Mouse (Mus musculus) liver, embryonic 13.5 days (tissue): ENCODE results near the gene Nav2. TPM values are rescaled to one million over a fixed set of nuclear protein-coding genes. Genes with fewer than 3 reads are reported as not detected.

Experiments
- ATAC-seq: fragments of 200-750 bp; cut with Nextera tagmentation; 2 replicates; pipeline ENCODE4 v1.8.0; 2017; ENCODE audit warnings: low read depth, mild to moderate bottlenecking, moderate number of reproducible peaks, moderate library complexity
- DNase-seq: peaks from one replicate; pipeline ENCODE4 v3.0.0; 2022
- H3K27ac ChIP-seq: fragments of 300-500 bp; sonication (generic); 2 replicates; pipeline ENCODE4 v1.5.1; 2015; ENCODE audit warnings: moderate library complexity, mild to moderate bottlenecking, inconsistent platforms
- H3K27me3 ChIP-seq: fragments of 300-500 bp; sonication (generic); 2 replicates; pipeline ENCODE4 v1.6.1; 2015; ENCODE audit warnings: mild to moderate bottlenecking, inconsistent platforms
- H3K36me3 ChIP-seq: fragments of 300-500 bp; sonication (generic); 2 replicates; pipeline ENCODE4 v1.6.1; 2015; ENCODE audit warnings: mild to moderate bottlenecking, inconsistent platforms
- H3K4me1 ChIP-seq: fragments of 300-500 bp; sonication (generic); replicated peaks from 2 replicates; pipeline ENCODE4 v1.6.1; 2015; ENCODE audit warnings: inconsistent platforms
- H3K4me2 ChIP-seq: fragments of 300-500 bp; sonication (generic); 2 replicates; pipeline ENCODE4 v1.6.1; 2015; ENCODE audit warnings: inconsistent platforms, mild to moderate bottlenecking, moderate library complexity
- H3K4me3 ChIP-seq: fragments of 300-500 bp; sonication (generic); replicated peaks from 2 replicates; pipeline ENCODE4 v1.5.1; 2015; ENCODE audit warnings: mild to moderate bottlenecking, inconsistent platforms
- H3K9ac ChIP-seq: fragments of 300-500 bp; sonication (generic); 2 replicates; pipeline ENCODE4 v1.6.1; 2015; ENCODE audit warnings: mild to moderate bottlenecking, inconsistent platforms
- H3K9me3 ChIP-seq: fragments of 300-500 bp; sonication (generic); replicated peaks from 2 replicates; pipeline ENCODE4 v1.6.1; 2016; ENCODE audit warnings: inconsistent platforms
- WGBS: fragments of 180-500 bp; shearing (Covaris S2); methylation state at CpG from one replicate; pipeline ENCODE4 v1.1.7; 2015; ENCODE audit not compliant: insufficient replicate concordance; 5-methylcytosine and 5-hydroxymethylcytosine counted together
- polyA plus RNA-seq: library from polyadenylated mRNA; unstranded; fragments of >200 nt; fragmentation: Nextera tagmentation; extraction: Ambion mirVana; gene quantifications from 2 replicates; pipeline ENCODE4 v1.2.1, GENCODE M21; 2015

Nav2 gene
- polyA plus RNA-seq, 1 experiment from 2014 or later = 1.8 TPM

DNA sequence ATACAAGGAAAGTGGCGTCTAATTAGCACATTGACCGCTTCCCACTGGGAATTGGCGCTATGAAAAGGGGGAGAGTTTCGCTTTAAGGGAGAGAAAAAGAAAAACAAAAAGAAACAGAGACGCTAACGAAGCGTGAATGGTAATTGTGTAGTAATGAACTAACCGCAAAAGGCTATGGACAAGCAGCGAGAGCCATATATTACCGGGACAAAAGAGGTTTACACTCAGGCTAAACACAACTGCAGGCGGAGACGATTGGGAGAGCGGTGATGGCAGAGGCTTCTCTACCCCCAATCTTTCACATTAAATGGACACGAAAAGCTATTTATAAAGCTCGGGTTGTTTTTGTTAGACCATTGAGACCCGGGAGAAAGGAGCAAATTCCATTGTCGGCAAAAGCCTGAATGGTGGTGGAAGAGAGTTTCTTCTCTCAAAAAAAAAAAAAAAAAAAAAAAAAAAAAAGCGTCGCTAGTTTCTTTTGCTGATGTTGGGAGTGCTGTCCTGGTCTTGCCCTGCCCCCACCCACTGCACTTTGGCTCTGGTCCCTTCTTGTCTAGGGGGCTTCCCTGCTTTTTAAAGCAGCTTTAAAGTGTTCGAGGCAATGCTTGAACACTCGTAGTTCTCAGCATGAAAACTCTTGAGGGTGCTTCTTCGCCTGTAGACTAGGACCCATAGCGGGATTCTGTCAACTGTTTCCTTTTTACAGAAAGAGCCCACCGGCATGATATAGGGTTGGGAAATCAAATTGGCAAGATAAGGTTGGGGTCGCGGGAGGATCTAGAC lies 726.0 kb downstream of the Nav2 start:
- Histone ChIP-seq H3K27me3 (peaks cover 95% of the 10 kb centered on the region), H3K4me2 (peak overlapping the region; percentile 55), H3K9me3 (no peaks in the 10 kb centered on the region), H3K9ac (no peak overlapping the region), H3K4me1 (0 out of 2 replicates have a peak, but pooled peaks cover 7% of the 10 kb centered on the region), H3K27ac (no peak overlapping the region), H3K36me3 (no peaks in the 10 kb centered on the region), H3K4me3 (peak overlapping the region; percentile 38)
- 2% methylated on average over 26 of the region's 26 CpGs for WGBS
- ATAC-seq = no peak
- no peak for DNase-seq

- no peaks in the 10 kb centered on the region for H3K36me3 ChIP-seq
- H3K4me1 ChIP-seq = 0 out of 2 replicates have a peak, but pooled peaks cover 7% of the 10 kb centered on the region
- DNase-seq (no peak), ATAC-seq (no peak)
- 0 out of 2 replicates have a peak overlapping the region, but pooled peaks have one; percentile 38 for H3K4me3 ChIP-seq
- H3K9ac ChIP-seq = no peak overlapping the region
- H3K9me3 ChIP-seq = no peaks in the 10 kb centered on the region
- H3K4me2 ChIP-seq = peak overlapping the region; percentile 55; the same call in 1 of the 2 replicates
- H3K27me3 ChIP-seq = peaks cover 100% of the 10 kb centered on the region
- no peak overlapping the region for H3K27ac ChIP-seq
- WGBS = 2% methylated on average over 35 of the region's 35 CpGs
These were observed 726.6 kb downstream of the Nav2 start for GRCm38 (mm10) chr7:49635074-49635621.

GRCm38 (mm10) chr7:49635971-49636370 lies 727.5 kb downstream of the Nav2 start:
- ATAC-seq (no peak), DNase-seq (no peak)
- H3K27ac ChIP-seq = no peak overlapping the region
- peaks cover 100% of the 10 kb centered on the region for H3K27me3 ChIP-seq
- no peak overlapping the region for H3K4me2 ChIP-seq
- H3K9ac ChIP-seq = no peak overlapping the region
- no peak overlapping the region for H3K4me3 ChIP-seq
- 0 out of 2 replicates have a peak, but pooled peaks cover 7% of the 10 kb centered on the region for H3K4me1 ChIP-seq
- WGBS = 3% methylated on average over 22 of the region's 22 CpGs
- no peaks in the 10 kb centered on the region for H3K9me3 ChIP-seq
- no peaks in the 10 kb centered on the region for H3K36me3 ChIP-seq

GRCm38 (mm10) chr7:49636491-49637115 lies 728.1 kb downstream of the Nav2 start, which contains the start of gene Dbx1:
Gene Dbx1 (minus strand): TSS chr7:49636849.
- no peak within 1 kb of the TSS for H3K4me3 ChIP-seq
- WGBS = 3% methylated on average over 33 of the region's 33 CpGs
- no peak for ATAC-seq
- H3K9ac ChIP-seq = no peak within 1 kb of the TSS
- DNase-seq = no peak
- peaks cover 99% of the 10 kb centered on the region for H3K27me3 ChIP-seq
- H3K4me1 ChIP-seq = 0 out of 2 replicates have a peak, but pooled peaks cover 7% of the 10 kb centered on the region
- H3K9me3 ChIP-seq = no peaks in the 10 kb centered on the region
- H3K4me2 ChIP-seq = no peak within 1 kb of the TSS
- H3K27ac ChIP-seq = no peak within 1 kb of the TSS
- H3K36me3 ChIP-seq = no peaks in the 10 kb centered on the region

DNA sequence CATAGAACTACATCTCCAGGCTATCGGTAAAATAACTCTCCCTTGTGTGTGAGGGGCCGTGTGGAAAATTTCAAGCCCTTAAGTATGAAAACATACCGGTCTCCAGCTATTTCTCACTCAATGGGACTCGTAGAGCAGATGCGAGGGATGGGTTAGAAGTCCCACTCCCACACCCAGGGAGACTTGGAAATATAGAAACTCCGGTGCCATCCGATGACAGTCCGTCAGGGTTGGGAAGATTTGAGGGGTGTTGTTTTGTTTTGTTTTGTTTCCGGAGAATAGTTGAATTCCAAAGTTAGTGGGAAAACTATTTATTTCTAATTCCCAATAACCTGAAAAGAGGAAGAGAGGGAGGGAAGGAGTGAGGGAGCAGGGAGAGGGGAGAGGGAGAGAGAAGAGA lies 728.8 kb downstream of the Nav2 start:
- no peak overlapping the region for H3K4me3 ChIP-seq
- no peak overlapping the region for H3K4me2 ChIP-seq
- 4% methylated on average over 9 of the region's 9 CpGs for WGBS
- peaks cover 99% of the 10 kb centered on the region for H3K27me3 ChIP-seq
- DNase-seq = no peak
- H3K36me3 ChIP-seq = no peaks in the 10 kb centered on the region
- H3K9me3 ChIP-seq = no peaks in the 10 kb centered on the region
- H3K27ac ChIP-seq = no peak overlapping the region
- ATAC-seq = no peak
- H3K4me1 ChIP-seq = 0 out of 2 replicates have a peak, but pooled peaks cover 7% of the 10 kb centered on the region
- H3K9ac ChIP-seq = no peak overlapping the region

- no peak overlapping the region for H3K27ac ChIP-seq
- no peak for ATAC-seq
- H3K27me3 ChIP-seq = peaks cover 93% of the 10 kb centered on the region
- H3K9me3 ChIP-seq = no peaks in the 10 kb centered on the region
- no peak for DNase-seq
- H3K4me3 ChIP-seq = no peak overlapping the region
- no peak overlapping the region for H3K4me2 ChIP-seq
- no peaks in the 10 kb centered on the region for H3K36me3 ChIP-seq
- 0 out of 2 replicates have a peak, but pooled peaks cover 7% of the 10 kb centered on the region for H3K4me1 ChIP-seq
- 2% methylated on average over 21 of the region's 21 CpGs for WGBS
- H3K9ac ChIP-seq = no peak overlapping the region
These were observed 729.5 kb downstream of the Nav2 start for GRCm38 (mm10) chr7:49637851-49638663.

GRCm38 (mm10) chr7:49638941-49639776 lies 730.6 kb downstream of the Nav2 start:
- WGBS = 4% methylated on average over 35 of the region's 35 CpGs
- Histone ChIP-seq H3K27me3 (peaks cover 82% of the 10 kb centered on the region), H3K36me3 (no peaks in the 10 kb centered on the region), H3K4me1 (no peaks in the 10 kb centered on the region), H3K9me3 (no peaks in the 10 kb centered on the region), H3K4me2 (peak overlapping the region; percentile 19; the same call in 1 of the 2 replicates), H3K4me3 (0 out of 2 replicates have a peak overlapping the region, but pooled peaks have one; percentile 4), H3K27ac (no peak overlapping the region), H3K9ac (no peak overlapping the region)
- DNase-seq = no peak
- no peak for ATAC-seq

DNA sequence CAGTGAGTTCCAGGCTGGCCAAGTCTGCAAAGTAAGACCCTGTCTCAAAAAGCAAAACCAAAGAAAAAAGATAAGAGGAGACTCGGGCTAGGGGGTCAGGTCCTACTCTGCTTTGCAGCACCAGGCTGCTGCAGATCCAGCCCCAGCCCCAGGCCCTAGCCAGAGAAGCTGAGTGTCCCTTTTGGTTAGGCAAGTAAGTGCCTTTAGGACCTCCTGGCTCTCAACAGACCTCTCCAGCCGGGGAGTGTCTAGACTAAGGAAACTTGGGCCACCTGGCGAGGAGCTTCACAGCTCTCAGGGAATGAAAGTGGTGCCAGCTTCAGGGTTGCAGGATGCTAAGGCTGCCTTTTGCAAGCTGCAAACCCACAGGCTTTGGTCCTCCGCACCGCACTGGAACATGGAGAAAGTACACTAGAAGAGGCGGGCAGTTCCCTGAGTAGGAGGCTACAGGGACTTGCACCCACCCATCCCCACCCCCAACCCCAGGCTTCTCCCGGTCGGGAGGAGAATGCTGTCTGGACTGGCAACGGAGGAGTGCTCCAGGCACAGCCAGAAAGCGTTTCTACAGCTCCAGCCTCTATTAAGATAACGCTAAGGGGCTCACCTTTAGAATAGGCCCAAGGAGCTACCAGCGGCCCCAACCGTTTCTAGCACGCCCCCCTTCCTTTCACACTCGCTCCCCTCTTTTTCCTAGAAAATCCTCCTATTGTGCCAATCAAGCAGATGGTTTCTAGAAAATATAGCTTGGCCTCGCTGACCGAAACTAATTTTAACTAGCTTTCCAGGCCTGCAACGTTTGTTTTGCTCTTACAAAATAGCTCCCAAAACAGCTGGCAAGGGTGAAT lies 731.6 kb downstream of the Nav2 start:
- no peaks in the 10 kb centered on the region for H3K36me3 ChIP-seq
- H3K4me3 ChIP-seq = no peak overlapping the region
- 23% methylated on average over 18 of the region's 18 CpGs for WGBS
- ATAC-seq (no peak), DNase-seq (no peak)
- no peak overlapping the region for H3K27ac ChIP-seq
- no peaks in the 10 kb centered on the region for H3K4me1 ChIP-seq
- no peaks in the 10 kb centered on the region for H3K9me3 ChIP-seq
- peaks cover 73% of the 10 kb centered on the region for H3K27me3 ChIP-seq
- no peak overlapping the region for H3K9ac ChIP-seq
- H3K4me2 ChIP-seq = no peak overlapping the region

DNA sequence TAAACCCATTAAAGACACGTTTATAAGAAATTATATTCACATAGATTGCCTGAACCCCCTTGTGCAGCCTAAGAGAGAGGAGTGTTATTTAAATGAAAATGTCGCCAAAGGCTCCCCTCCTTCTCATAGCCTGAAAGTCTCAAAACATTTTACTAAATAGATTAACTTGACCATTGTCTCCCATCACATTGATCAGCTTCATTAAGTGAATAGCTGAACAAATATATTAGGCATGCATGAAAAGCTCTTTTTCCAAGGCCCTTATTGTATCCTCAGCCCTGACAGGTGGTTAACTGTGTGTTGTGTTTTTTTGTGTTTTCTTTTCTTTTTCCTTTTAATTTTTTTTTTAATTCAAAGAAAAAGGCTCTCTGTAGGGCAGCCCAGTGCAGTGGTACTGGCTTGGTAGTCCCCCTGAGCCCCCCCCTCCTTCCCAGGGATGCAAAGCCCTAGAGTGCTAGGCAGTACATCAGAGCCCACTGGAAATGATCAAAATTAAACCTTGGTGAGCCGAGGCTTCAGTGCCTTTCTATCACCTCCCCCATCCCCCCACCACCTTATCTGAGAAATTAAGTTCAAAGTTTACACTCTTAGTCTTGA lies 732.3 kb downstream of the Nav2 start:
- H3K27ac ChIP-seq = no peak overlapping the region
- H3K36me3 ChIP-seq = no peaks in the 10 kb centered on the region
- no peaks in the 10 kb centered on the region for H3K9me3 ChIP-seq
- 30% methylated on average over 3 of the region's 3 CpGs for WGBS
- H3K4me1 ChIP-seq = no peaks in the 10 kb centered on the region
- H3K27me3 ChIP-seq = peaks cover 66% of the 10 kb centered on the region
- DNase-seq (no peak), ATAC-seq (no peak)
- H3K9ac ChIP-seq = no peak overlapping the region
- no peak overlapping the region for H3K4me2 ChIP-seq
- H3K4me3 ChIP-seq = no peak overlapping the region
